Mouse (Mus musculus): ENCODE measurements around the gene Rcsd1.

- no peak for TF ChIP-seq CTCF (IDR thresholded peaks at IDR 0.05; ENCODE audit: insufficient read depth, low read length)
- TF ChIP-seq POLR2A (IDR thresholded peaks at IDR 0.05; ENCODE audit: borderline replicate concordance, extremely low read depth, low read depth, low read length): no peak
Observed at GRCm38 (mm10) chr1:165687861-165688260, 21.7 kb downstream of the Rcsd1 start.

Data from lung, adult 2 months (tissue).